Mouse (Mus musculus) lung, embryonic 14.5 days (tissue): ENCODE measurements around the gene Tmem217. TPM values are rescaled to one million over a fixed set of nuclear protein-coding genes. Genes with fewer than 3 reads are reported as not detected.

Experiments
- ATAC-seq: fragments of 200-750 bp; cut with Nextera tagmentation; 2 replicates; pipeline ENCODE4 v1.8.0; 2017; ENCODE audit warnings: mild to moderate bottlenecking, moderate TSS enrichment, moderate library complexity; ENCODE audit not compliant: insufficient read depth
- DNase-seq: peaks from one replicate; pipeline ENCODE4 v3.0.0-alpha.2; 2015
- H3K27ac ChIP-seq: fragments of 300-500 bp; sonication (generic); 2 replicates; pipeline ENCODE4 v1.5.1; 2014; ENCODE audit warnings: low read depth, mild to moderate bottlenecking, moderate library complexity
- H3K27me3 ChIP-seq: fragments of 300-500 bp; sonication (generic); 2 replicates; pipeline ENCODE4 v1.6.1; 2014; ENCODE audit warnings: low read length, control low read depth; ENCODE audit not compliant: insufficient read depth
- H3K36me3 ChIP-seq: fragments of 300-500 bp; sonication (generic); 2 replicates; pipeline ENCODE4 v1.6.1; 2014; ENCODE audit warnings: control low read depth; ENCODE audit not compliant: insufficient read depth
- H3K4me1 ChIP-seq: fragments of 300-500 bp; sonication (generic); 2 replicates; pipeline ENCODE4 v1.6.1; 2014; ENCODE audit warnings: antibody characterized with exemption, control low read depth; ENCODE audit not compliant: insufficient read depth
- H3K4me2 ChIP-seq: fragments of 300-500 bp; sonication (generic); 2 replicates; pipeline ENCODE4 v1.6.1; 2014; ENCODE audit warnings: mild to moderate bottlenecking
- H3K4me3 ChIP-seq: fragments of 300-500 bp; sonication (generic); 2 replicates; pipeline ENCODE4 v1.5.1; 2014; ENCODE audit warnings: low read depth, low read length
- H3K9ac ChIP-seq: fragments of 300-500 bp; sonication (generic); 2 replicates; pipeline ENCODE4 v1.6.1; 2014
- H3K9me3 ChIP-seq: fragments of 300-500 bp; sonication (generic); 2 replicates; pipeline ENCODE4 v1.6.1; 2016; ENCODE audit warnings: low read depth, low read length, control low read depth
- CTCF ChIP-seq: IDR thresholded peaks from 2 replicates; pipeline ENCODE4 v1.5.1; 2016; ENCODE audit warnings: antibody characterized with exemption, low read depth
- WGBS: fragments of 180-500 bp; shearing (Covaris S2); extraction: QIAGEN DNeasy Blood & Tissue Kit; methylation state at CpG from one replicate; pipeline ENCODE4 v1.1.7; 2014; 5-methylcytosine and 5-hydroxymethylcytosine counted together
- polyA plus RNA-seq: library from polyadenylated mRNA; unstranded; fragments of >200 nt; fragmentation: Nextera tagmentation; extraction: Ambion mirVana; gene quantifications from 2 replicates; pipeline ENCODE4 v1.2.1, GENCODE M21; 2014

Tmem217 gene
- polyA plus RNA-seq, 1 experiment from 2014 or later = 0.46 TPM

DNA sequence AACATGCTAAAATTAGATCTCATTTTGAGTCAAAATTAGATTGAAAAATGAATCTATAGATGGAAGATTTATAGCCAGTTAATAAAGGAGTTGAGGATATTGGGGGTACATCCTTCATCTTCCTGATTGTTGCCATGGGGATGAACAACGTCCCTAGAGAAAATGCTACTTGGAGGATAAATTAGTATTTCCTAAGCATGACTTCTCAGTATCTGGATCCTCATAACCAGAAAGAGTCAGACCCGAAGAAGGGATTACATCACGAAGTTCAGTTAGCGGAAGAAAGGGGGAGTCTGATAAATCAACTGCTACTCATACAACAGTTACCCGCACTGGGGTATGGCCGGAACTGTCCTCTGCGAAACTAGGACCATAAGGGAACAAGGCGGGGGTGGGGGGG, 3.2 kb downstream of the Tmem217 start:
- no peaks in the 10 kb centered on the region for H3K27me3 ChIP-seq
- H3K36me3 ChIP-seq = no peaks in the 10 kb centered on the region
- no peak overlapping the region for H3K27ac ChIP-seq
- no peak for ATAC-seq
- DNase-seq = peak; percentile 16
- H3K9ac ChIP-seq = no peak overlapping the region
- H3K4me2 ChIP-seq = peak overlapping the region; percentile 87
- peaks cover 10% of the 10 kb centered on the region for H3K4me1 ChIP-seq
- TF ChIP-seq CTCF = peak; percentile 7; the same call in 1 of the 2 replicates
- peak overlapping the region; percentile 94 for H3K4me3 ChIP-seq
- 42% methylated on average over 8 of the region's 8 CpGs for WGBS
- no peaks in the 10 kb centered on the region for H3K9me3 ChIP-seq

- no peak for TF ChIP-seq CTCF
- Histone ChIP-seq H3K4me2 (no peak overlapping the region), H3K9ac (no peak overlapping the region), H3K27ac (no peak overlapping the region), H3K27me3 (no peaks in the 10 kb centered on the region), H3K4me3 (no peak overlapping the region), H3K36me3 (no peaks in the 10 kb centered on the region), H3K4me1 (peaks cover 10% of the 10 kb centered on the region), H3K9me3 (no peaks in the 10 kb centered on the region)
- 59% methylated on average over 3 of the region's 3 CpGs for WGBS
- DNase-seq (no peak), ATAC-seq (no peak)
Measured at GRCm38 (mm10) chr17:29548494-29548893, 3.7 kb downstream of the Tmem217 start.

DNA sequence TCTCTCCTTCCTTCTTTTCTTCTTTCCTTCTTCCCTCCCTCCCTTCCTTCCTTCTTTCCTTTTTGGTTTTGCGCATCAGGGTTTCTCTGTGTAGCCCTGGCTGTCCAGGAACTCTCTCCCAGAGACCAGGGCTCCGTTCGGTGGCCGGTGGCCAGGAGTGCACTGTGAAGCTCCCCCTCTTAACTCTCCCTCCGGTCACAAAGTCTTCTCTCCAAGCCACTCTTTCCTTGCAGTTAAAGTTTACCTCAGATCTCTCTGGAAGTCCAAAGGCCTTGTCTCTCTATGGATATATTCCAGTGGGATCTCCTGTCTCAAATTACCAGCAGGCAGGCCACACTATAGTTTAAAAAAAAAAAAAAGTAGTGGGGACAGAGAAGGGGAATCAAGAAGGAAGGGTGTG, 6.9 kb downstream of the Tmem217 start:
- TF ChIP-seq CTCF = no peak
- DNase-seq (no peak), ATAC-seq (no peak)
- H3K27me3 ChIP-seq = no peaks in the 10 kb centered on the region
- H3K36me3 ChIP-seq = no peaks in the 10 kb centered on the region
- no peak overlapping the region for H3K27ac ChIP-seq
- 88% methylated on average over 5 of the region's 5 CpGs for WGBS
- H3K4me3 ChIP-seq = no peak overlapping the region
- H3K9me3 ChIP-seq = no peaks in the 10 kb centered on the region
- H3K4me1 ChIP-seq = peaks cover under 1% of the 10 kb centered on the region; the same call in 1 of the 2 replicates
- H3K9ac ChIP-seq = no peak overlapping the region
- H3K4me2 ChIP-seq = no peak overlapping the region

GRCm38 (mm10) chr17:29544064-29544463, 8.1 kb downstream of the Tmem217 start:
- H3K9ac ChIP-seq = no peak overlapping the region
- H3K4me2 ChIP-seq = no peak overlapping the region
- 0 out of 2 replicates have a peak, but pooled peaks have one; percentile 8 for TF ChIP-seq CTCF
- no peak for DNase-seq
- no peak for ATAC-seq
- no peak overlapping the region for H3K4me3 ChIP-seq
- no peaks in the 10 kb centered on the region for H3K27me3 ChIP-seq
- H3K36me3 ChIP-seq = no peaks in the 10 kb centered on the region
- H3K4me1 ChIP-seq = no peaks in the 10 kb centered on the region
- no peaks in the 10 kb centered on the region for H3K9me3 ChIP-seq
- 62% methylated on average over 2 of the region's 2 CpGs for WGBS
- H3K27ac ChIP-seq = no peak overlapping the region

GRCm38 (mm10) chr17:29542831-29543690, 9.1 kb downstream of the Tmem217 start:
- no peak overlapping the region for H3K27ac ChIP-seq
- no peaks in the 10 kb centered on the region for H3K27me3 ChIP-seq
- no peak for TF ChIP-seq CTCF
- H3K4me1 ChIP-seq = no peaks in the 10 kb centered on the region
- H3K4me2 ChIP-seq = no peak overlapping the region
- H3K36me3 ChIP-seq = no peaks in the 10 kb centered on the region
- no peak overlapping the region for H3K4me3 ChIP-seq
- ATAC-seq (no peak), DNase-seq (no peak)
- 82% methylated on average over 19 of the region's 19 CpGs for WGBS
- H3K9me3 ChIP-seq = no peaks in the 10 kb centered on the region
- H3K9ac ChIP-seq = no peak overlapping the region

GRCm38 (mm10) chr17:29541419-29541818, 10.8 kb downstream of the Tmem217 start:
- no peaks in the 10 kb centered on the region for H3K36me3 ChIP-seq
- no peak for TF ChIP-seq CTCF
- H3K4me3 ChIP-seq = no peak overlapping the region
- no peaks in the 10 kb centered on the region for H3K4me1 ChIP-seq
- peak; percentile 92 for DNase-seq
- ATAC-seq = peak; percentile 88
- H3K9ac ChIP-seq = no peak overlapping the region
- 34% methylated on average over 14 of the region's 14 CpGs for WGBS
- H3K4me2 ChIP-seq = no peak overlapping the region
- no peaks in the 10 kb centered on the region for H3K9me3 ChIP-seq
- no peaks in the 10 kb centered on the region for H3K27me3 ChIP-seq
- peak overlapping the region; percentile 52; the same call in 1 of the 2 replicates for H3K27ac ChIP-seq

DNA sequence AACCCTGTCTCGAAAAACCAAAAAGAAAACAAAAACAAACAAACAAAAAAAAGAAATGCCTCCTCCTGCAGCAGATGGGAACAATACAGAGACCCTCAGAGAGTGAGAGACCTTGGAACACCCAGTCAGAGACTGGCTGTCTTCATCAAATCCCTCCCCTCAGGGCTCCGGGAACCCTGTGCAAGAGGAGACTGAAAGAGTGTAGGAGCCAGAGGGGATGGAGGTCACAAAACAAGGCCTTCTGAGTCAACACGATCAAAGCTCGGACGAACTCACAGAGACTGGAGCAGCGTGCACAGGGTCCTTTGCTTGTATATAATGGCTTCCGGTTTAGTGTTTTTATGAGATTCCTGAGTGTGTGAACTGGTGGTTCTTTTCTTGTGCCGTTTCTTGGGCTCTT, 11.8 kb downstream of the Tmem217 start:
- H3K4me1 ChIP-seq = no peaks in the 10 kb centered on the region
- H3K36me3 ChIP-seq = no peaks in the 10 kb centered on the region
- H3K4me2 ChIP-seq = no peak overlapping the region
- DNase-seq (no peak), ATAC-seq (no peak)
- TF ChIP-seq CTCF = no peak
- 87% methylated on average over 8 of the region's 8 CpGs for WGBS
- no peak overlapping the region for H3K4me3 ChIP-seq
- no peaks in the 10 kb centered on the region for H3K27me3 ChIP-seq
- H3K9me3 ChIP-seq = no peaks in the 10 kb centered on the region
- no peak overlapping the region for H3K9ac ChIP-seq
- H3K27ac ChIP-seq = no peak overlapping the region
